12 mouse cellular contexts compared by ENCODE assay signal in the genomic region with DNA sequence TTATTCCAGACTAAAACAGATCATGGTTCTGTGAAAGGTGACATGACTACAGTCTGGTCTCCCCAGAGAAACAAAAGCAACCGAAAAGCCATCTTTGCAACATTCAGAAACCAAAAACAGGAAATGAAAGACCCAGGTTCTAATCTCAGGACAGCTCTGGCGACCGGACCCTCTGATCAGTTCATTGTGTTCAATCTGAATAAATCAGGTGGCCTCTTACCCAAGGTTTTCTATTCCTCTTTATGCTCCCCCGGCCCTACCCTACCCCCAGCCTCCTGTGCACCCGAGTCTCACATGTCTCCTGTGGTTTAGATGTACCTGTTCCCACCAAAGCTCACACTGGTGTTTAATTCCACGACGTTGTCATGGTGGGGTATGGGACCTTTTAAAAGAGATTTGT.
"Had no signal": no experiment of that assay in that cellular context is flagged by ENCODE, and none has a peak within 500 bp of the region (broad histone marks: within the 10 kb centered on the region; RNA-seq: fewer than 3 reads in every experiment).

No protein-coding gene starts in this region.

- ATAC-seq: intestine, embryonic 15.5 days; liver, postnatal 0 days; lung, postnatal 0 days; midbrain, embryonic 15.5 days had no signal

- DNase-seq: kidney, adult 11 months; kidney, adult 8-10 months; kidney, postnatal 10 days; kidney, postnatal 36 days; layer of hippocampus, postnatal 36 days; liver, postnatal 0 days; lung, embryonic 14.5 days; retina, postnatal 1 day; thymus, postnatal 25 days had no signal
